Mouse (Mus musculus): ENCODE measurements around the gene Csmd2.

DNA sequence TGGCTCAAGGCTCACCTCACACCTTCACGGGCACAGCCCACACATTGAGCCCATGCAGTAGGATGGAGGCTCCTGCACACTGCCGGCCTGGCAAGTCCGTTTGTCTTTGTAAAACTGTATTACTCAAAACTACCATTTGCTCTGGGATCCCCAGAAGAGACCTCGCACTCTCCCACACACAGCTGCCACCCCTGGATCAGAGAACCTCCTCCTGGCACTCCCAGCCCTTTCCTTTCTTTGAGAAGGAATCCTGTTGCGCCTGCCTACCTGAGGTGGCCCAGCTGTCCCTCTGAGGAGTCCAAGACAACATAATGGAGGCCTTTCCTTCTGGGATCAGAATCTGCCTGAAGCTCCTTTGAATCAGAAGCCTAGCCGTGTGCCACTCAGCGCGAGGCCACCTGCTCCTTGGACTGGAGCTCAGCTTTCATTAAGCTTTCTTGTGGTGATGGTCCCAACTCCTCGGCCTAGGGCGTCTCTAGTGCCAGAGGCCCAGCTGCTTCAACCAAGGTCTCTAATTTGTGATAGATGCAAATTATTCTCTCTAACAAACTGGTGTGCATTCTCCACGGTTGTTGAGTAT is 502.0 kb downstream of the Csmd2 start:
- TF ChIP-seq POLR2A (IDR thresholded peaks at IDR 0.05; ENCODE audit: borderline replicate concordance, low read depth, low read length), result no peak
- TF ChIP-seq CTCF (IDR thresholded peaks at IDR 0.05; ENCODE audit: low read depth, low read length), result no peak

Measured in bone marrow macrophage, adult 2 months (primary cell).